Mouse (Mus musculus) liver, embryonic 11.5 days (tissue): Measurements from ENCODE around the gene Qars. TPM values are rescaled to one million over a fixed set of nuclear protein-coding genes. Genes with fewer than 3 reads are reported as not detected.

Experiments
- ATAC-seq: fragments of 200-750 bp; cut with Nextera tagmentation; replicated peaks from 2 replicates; pipeline ENCODE4 v1.8.0; 2017; ENCODE audit warnings: moderate number of reproducible peaks, mild to moderate bottlenecking, moderate TSS enrichment, moderate library complexity; ENCODE audit not compliant: low FRiP score
- DNase-seq: peaks from one replicate; pipeline ENCODE4 v3.0.0-alpha.2; 2017; ENCODE audit warnings: low spot score
- H3K27ac ChIP-seq: fragments of 300-500 bp; sonication (generic); 2 replicates; pipeline ENCODE4 v1.5.1; 2014; ENCODE audit warnings: mild to moderate bottlenecking, low read depth, low read length, control low read depth
- H3K27me3 ChIP-seq: fragments of 300-500 bp; sonication (generic); replicated peaks from 2 replicates; pipeline ENCODE4 v1.6.1; 2014; ENCODE audit warnings: low read length, mixed read lengths; ENCODE audit not compliant: control insufficient read depth, insufficient read depth
- H3K36me3 ChIP-seq: fragments of 300-500 bp; sonication (generic); 2 replicates; pipeline ENCODE4 v1.6.1; 2014; ENCODE audit warnings: mild to moderate bottlenecking, low read length, moderate library complexity, mixed read lengths; ENCODE audit not compliant: control insufficient read depth, insufficient read depth
- H3K4me1 ChIP-seq: fragments of 300-500 bp; sonication (generic); replicated peaks from 2 replicates; pipeline ENCODE4 v1.6.1; 2014; ENCODE audit warnings: low read length, mixed read lengths; ENCODE audit not compliant: control insufficient read depth, insufficient read depth
- H3K4me2 ChIP-seq: fragments of 300-500 bp; sonication (generic); 2 replicates; pipeline ENCODE4 v1.6.1; 2014; ENCODE audit warnings: mild to moderate bottlenecking, control low read depth, moderate library complexity
- H3K4me3 ChIP-seq: fragments of 300-500 bp; sonication (generic); 2 replicates; pipeline ENCODE4 v1.5.1; 2014; ENCODE audit warnings: low read depth, low read length, control low read depth
- H3K9ac ChIP-seq: fragments of 300-500 bp; sonication (generic); 2 replicates; pipeline ENCODE4 v1.6.1; 2014; ENCODE audit warnings: low read depth, low read length, control low read depth
- H3K9me3 ChIP-seq: fragments of 300-500 bp; sonication (generic); 2 replicates; pipeline ENCODE4 v1.6.1; 2016; ENCODE audit warnings: low read length, inconsistent platforms, mixed read lengths; ENCODE audit not compliant: control insufficient read depth
- WGBS: fragments of 180-500 bp; shearing (Covaris S2); extraction: QIAGEN DNeasy Blood & Tissue Kit; methylation state at CpG from one replicate; pipeline ENCODE4 v1.1.7; 2014; 5-methylcytosine and 5-hydroxymethylcytosine counted together
- polyA plus RNA-seq: library from polyadenylated mRNA; unstranded; fragments of >200 nt; fragmentation: Nextera tagmentation; extraction: Ambion mirVana; gene quantifications from 2 replicates; pipeline ENCODE4 v1.2.1, GENCODE M21; 2014

Gene Qars
- 120 and 122 TPM in 2 replicates for polyA plus RNA-seq

GRCm38 (mm10) chr9:108507619-108508434, at the start of gene Qars:
Gene Qars, plus strand, starts transcription at chr9:108507706.
- Histone ChIP-seq H3K9ac (peak within 1 kb of the TSS; percentile 81), H3K27me3 (no peaks in the 10 kb centered on the region), H3K4me2 (peak within 1 kb of the TSS; percentile 96), H3K9me3 (no peaks in the 10 kb centered on the region), H3K27ac (peak within 1 kb of the TSS; percentile 46; the same call in 1 of the 2 replicates), H3K4me1 (peaks cover 11% of the 10 kb centered on the region), H3K36me3 (peaks cover 31% of the 10 kb centered on the region), H3K4me3 (peak within 1 kb of the TSS; percentile 84)
- ATAC-seq, result peak; percentile 96
- WGBS, result under 1% methylated on average over 37 of the region's 37 CpGs
- peak; percentile 94 for DNase-seq

GRCm38 (mm10) chr9:108459939-108460318, 47.6 kb upstream of the Qars start:
- peak overlapping the region; percentile 75 for H3K4me2 ChIP-seq
- peak overlapping the region; percentile 71 for H3K4me3 ChIP-seq
- peak overlapping the region; percentile 81; the same call in 1 of the 2 replicates for H3K27ac ChIP-seq
- H3K9me3 ChIP-seq, result no peaks in the 10 kb centered on the region
- no peaks in the 10 kb centered on the region for H3K27me3 ChIP-seq
- H3K9ac ChIP-seq, result no peak overlapping the region
- H3K4me1 ChIP-seq, result peaks cover 19% of the 10 kb centered on the region
- H3K36me3 ChIP-seq, result peaks cover 15% of the 10 kb centered on the region
- DNase-seq, result no peak
- no peak for ATAC-seq
- 86% methylated on average over 1 of the region's 1 CpGs for WGBS

DNA sequence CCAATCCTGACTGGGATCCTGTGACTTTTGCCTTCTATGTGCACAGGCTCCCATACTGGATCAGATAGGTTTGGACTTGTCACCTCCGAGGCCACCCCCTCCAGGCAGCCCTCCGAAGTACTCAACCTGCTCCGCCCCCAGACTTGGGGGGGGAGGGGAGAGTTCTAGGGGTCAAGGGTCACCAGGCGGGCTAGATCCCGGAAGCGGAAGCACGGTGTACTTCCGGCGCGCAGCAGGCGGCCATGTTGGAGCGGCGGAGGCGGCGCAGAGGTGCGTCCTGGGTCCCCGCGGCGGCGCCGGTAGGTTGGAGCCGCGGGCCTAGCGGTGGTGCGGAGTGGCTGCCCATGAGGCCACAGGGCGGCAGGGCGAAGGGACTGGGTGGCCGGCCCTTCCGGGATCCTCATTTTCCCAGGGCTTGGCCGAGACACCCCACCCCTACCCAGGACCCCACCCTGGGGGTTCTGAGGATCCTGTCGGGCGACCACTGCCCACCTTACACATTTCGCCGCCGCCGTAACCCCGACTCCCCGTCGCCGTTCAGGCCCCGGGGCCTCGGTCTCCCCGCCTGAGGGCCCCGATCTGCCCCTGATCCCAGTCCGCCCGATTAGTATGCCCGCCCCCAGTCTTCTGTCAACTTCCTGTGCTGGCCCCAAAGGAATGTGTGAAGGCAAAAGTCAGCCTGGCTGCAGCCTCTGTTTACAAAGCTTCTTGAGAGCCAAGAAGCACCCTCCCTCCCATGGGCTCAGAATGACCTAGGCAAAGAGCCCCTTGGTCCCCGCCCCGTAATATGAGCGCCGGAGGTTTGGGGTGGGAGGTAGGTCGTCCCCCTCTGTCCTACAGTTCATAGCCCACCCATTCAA, 47.0 kb upstream of the Qars start, which contains the start of gene Ccdc71:
Gene Ccdc71, plus strand, starts transcription at position 209 of the 860 bp plus-strand sequence.
- peak within 1 kb of the TSS; percentile 75 for H3K4me2 ChIP-seq
- WGBS, result under 1% methylated on average over 52 of the region's 52 CpGs
- peak; percentile 87 for ATAC-seq

GRCm38 (mm10) chr9:108461181-108461631, 46.3 kb upstream of the Qars start, which contains the start of gene Klhdc8b:
Gene Klhdc8b, minus strand, starts transcription at chr9:108461581.
- Histone ChIP-seq H3K9me3 (no peaks in the 10 kb centered on the region), H3K36me3 (peaks cover 15% of the 10 kb centered on the region), H3K4me1 (peaks cover 14% of the 10 kb centered on the region), H3K27ac (peak within 1 kb of the TSS; percentile 81), H3K9ac (peak within 1 kb of the TSS; percentile 80), H3K4me2 (peak within 1 kb of the TSS; percentile 75), H3K4me3 (peak within 1 kb of the TSS; percentile 71), H3K27me3 (no peaks in the 10 kb centered on the region)
- ATAC-seq, result no peak
- 27% methylated on average over 11 of the region's 11 CpGs for WGBS
- no peak for DNase-seq

More for the DNA sequence above, 47.0 kb upstream of the Qars start, which contains the start of gene Ccdc71:
- Histone ChIP-seq H3K27ac (peak within 1 kb of the TSS; percentile 81), H3K4me1 (peaks cover 19% of the 10 kb centered on the region), H3K4me3 (peak within 1 kb of the TSS; percentile 71), H3K9me3 (no peaks in the 10 kb centered on the region), H3K36me3 (peaks cover 15% of the 10 kb centered on the region), H3K9ac (peak within 1 kb of the TSS; percentile 80), H3K27me3 (no peaks in the 10 kb centered on the region)
- DNase-seq, result peak; percentile 90

DNA sequence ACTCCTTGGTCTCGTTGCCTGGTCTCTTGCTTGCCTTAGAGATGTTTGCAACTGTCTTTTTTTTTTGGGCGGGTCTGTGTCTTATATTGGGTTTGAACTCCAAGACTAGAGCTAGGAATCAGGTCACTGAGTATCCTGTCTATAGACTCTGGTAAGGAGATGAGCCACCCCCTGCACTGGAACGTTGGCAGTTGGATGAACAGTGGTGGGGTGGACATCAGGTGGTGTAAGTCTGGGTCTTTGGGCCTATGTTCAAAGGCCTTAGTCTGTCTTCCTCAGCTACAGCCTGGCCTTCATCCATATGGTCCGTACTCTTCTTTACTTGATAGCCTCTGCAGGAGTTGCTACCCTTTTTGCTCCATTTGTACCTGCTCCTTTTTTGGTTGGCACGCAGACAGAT, 45.8 kb upstream of the Qars start:
- peak overlapping the region; percentile 71 for H3K4me3 ChIP-seq
- H3K27ac ChIP-seq, result 0 out of 2 replicates have a peak overlapping the region, but pooled peaks have one; percentile 8
- H3K27me3 ChIP-seq, result no peaks in the 10 kb centered on the region
- DNase-seq, result no peak
- peaks cover 13% of the 10 kb centered on the region for H3K4me1 ChIP-seq
- peak overlapping the region; percentile 13; the same call in 1 of the 2 replicates for H3K9ac ChIP-seq
- peaks cover 15% of the 10 kb centered on the region for H3K36me3 ChIP-seq
- no peak for ATAC-seq
- H3K9me3 ChIP-seq, result no peaks in the 10 kb centered on the region
- H3K4me2 ChIP-seq, result peak overlapping the region; percentile 75
- 79% methylated on average over 5 of the region's 5 CpGs for whole genome bisulfite sequencing

GRCm38 (mm10) chr9:108462192-108462591, 45.3 kb upstream of the Qars start:
- H3K4me3 ChIP-seq, result peak overlapping the region; percentile 71
- H3K36me3 ChIP-seq, result peaks cover 18% of the 10 kb centered on the region
- ATAC-seq (no peak), DNase-seq (no peak)
- H3K9me3 ChIP-seq, result no peaks in the 10 kb centered on the region
- no peaks in the 10 kb centered on the region for H3K27me3 ChIP-seq
- no peak overlapping the region for H3K27ac ChIP-seq
- peaks cover 13% of the 10 kb centered on the region for H3K4me1 ChIP-seq
- H3K9ac ChIP-seq, result peak overlapping the region; percentile 13; the same call in 1 of the 2 replicates
- H3K4me2 ChIP-seq, result peak overlapping the region; percentile 75
- WGBS, result 89% methylated on average over 10 of the region's 10 CpGs

- peaks cover 18% of the 10 kb centered on the region for H3K36me3 ChIP-seq
Observed at GRCm38 (mm10) chr9:108463713-108464112, 43.8 kb upstream of the Qars start.

DNA sequence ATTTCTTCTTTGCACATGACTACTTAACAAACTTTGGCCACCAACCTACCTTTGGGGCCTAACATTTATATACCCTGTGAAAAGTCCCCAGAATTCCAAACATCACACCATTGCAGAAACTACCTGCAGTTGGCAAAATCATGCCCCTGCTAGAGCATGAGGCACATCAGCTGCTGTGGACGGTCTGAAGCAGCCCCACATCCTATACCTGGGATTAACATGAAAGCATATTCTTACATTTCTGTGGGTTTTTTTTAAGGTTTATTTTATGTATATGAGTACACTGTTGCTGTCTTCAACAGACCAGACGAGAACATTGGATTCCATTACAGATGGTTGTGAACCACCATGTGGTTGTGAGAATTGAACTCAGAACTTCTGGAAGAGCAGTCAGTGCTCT, 41.3 kb upstream of the Qars start:
- H3K27ac ChIP-seq, result no peak overlapping the region
- 77% methylated on average over 2 of the region's 2 CpGs for WGBS
- H3K9me3 ChIP-seq, result no peaks in the 10 kb centered on the region
- peaks cover 18% of the 10 kb centered on the region for H3K36me3 ChIP-seq
- DNase-seq (no peak), ATAC-seq (no peak)
- no peak overlapping the region for H3K4me3 ChIP-seq
- H3K4me1 ChIP-seq, result peaks cover 11% of the 10 kb centered on the region
- no peaks in the 10 kb centered on the region for H3K27me3 ChIP-seq
- H3K4me2 ChIP-seq, result no peak overlapping the region
- no peak overlapping the region for H3K9ac ChIP-seq

More at GRCm38 (mm10) chr9:108463713-108464112, 43.8 kb upstream of the Qars start:
- Histone ChIP-seq H3K27me3 (no peaks in the 10 kb centered on the region), H3K9ac (no peak overlapping the region), H3K4me2 (no peak overlapping the region), H3K27ac (no peak overlapping the region), H3K4me3 (no peak overlapping the region), H3K9me3 (no peaks in the 10 kb centered on the region), H3K4me1 (peaks cover 13% of the 10 kb centered on the region)
- no peak for ATAC-seq
- WGBS, result 90% methylated on average over 9 of the region's 9 CpGs
- no peak for DNase-seq
